Mouse (Mus musculus) CH12.LX (cell line): ENCODE results near the gene Pdcd11. TPM values are rescaled to one million over a fixed set of nuclear protein-coding genes. Genes with fewer than 3 reads are reported as not detected.
A peak's percentile ranks its signal among the peaks of the same experiment; 100 is the strongest.

ENCODE experiments used
- DNase-seq: peaks from one replicate; pipeline ENCODE4 v3.0.0-alpha.2; 2013; ENCODE audit errors: extremely low read depth
- H3K27ac ChIP-seq: 2 replicates; pipeline ENCODE4 v1.5.1; 2012; ENCODE audit warnings: low read depth, mild to moderate bottlenecking, control low read depth, moderate library complexity; ENCODE audit not compliant: insufficient read depth
- H3K27me3 ChIP-seq: replicated peaks from 2 replicates; pipeline ENCODE3; 2012; ENCODE audit warnings: inconsistent platforms
- H3K36me3 ChIP-seq, 2 experiments: replicated peaks in 1 of 2; 2 replicates each; pipeline versions ENCODE3 to v1.6.1; 2012; ENCODE audit warnings: inconsistent platforms in 1 of 2, low read length in 1 of 2, mild to moderate bottlenecking in 1 of 2, mixed read lengths in 1 of 2, moderate library complexity in 1 of 2; ENCODE audit not compliant: control insufficient read depth in 1 of 2, insufficient read depth in 1 of 2
- H3K4me1 ChIP-seq, 2 experiments: 2 replicates each; pipeline ENCODE4 v1.6.1; 2012; ENCODE audit warnings: inconsistent platforms in 1 of 2, moderate library complexity in 1 of 2; ENCODE audit not compliant: insufficient read depth in 2 of 2, control insufficient read depth in 1 of 2
- H3K4me2 ChIP-seq: 2 replicates; pipeline ENCODE4 v1.6.1; 2012; ENCODE audit warnings: low read depth, mild to moderate bottlenecking, control low read depth; ENCODE audit not compliant: poor library complexity, insufficient read depth, severe bottlenecking
- H3K4me3 ChIP-seq, 3 experiments: fragments of 150-350 bp in 1 of 3; sonication (generic) in 1 of 3; replicated peaks in 1 of 3; 2 replicates each; pipeline versions ENCODE3 to v1.5.1; 2011 to 2012; ENCODE audit warnings: low read depth in 2 of 3, low read length in 2 of 3, mild to moderate bottlenecking in 2 of 3, moderate library complexity in 2 of 3, control low read depth in 1 of 3, improper control_type of control experiment in 1 of 3, inconsistent platforms in 1 of 3, mixed read lengths in 1 of 3; ENCODE audit not compliant: poor library complexity in 1 of 3
- H3K79me2 ChIP-seq: replicated peaks from 2 replicates; pipeline ENCODE4 v1.6.1; 2012; ENCODE audit warnings: mild to moderate bottlenecking, moderate library complexity; ENCODE audit not compliant: control insufficient read depth, poor library complexity, insufficient read depth, severe bottlenecking; ENCODE audit errors: extremely low read depth
- H3K9ac ChIP-seq: 2 replicates; pipeline ENCODE4 v1.6.1; 2012; ENCODE audit warnings: low read depth, mild to moderate bottlenecking, control low read depth, moderate library complexity; ENCODE audit not compliant: insufficient read depth
- H3K9me3 ChIP-seq: replicated peaks from 2 replicates; pipeline ENCODE3; 2012; ENCODE audit warnings: low read length, inconsistent platforms, mixed read lengths
- BHLHE40 ChIP-seq: IDR thresholded peaks from 2 replicates; pipeline ENCODE4 v1.6.1; 2011; ENCODE audit warnings: mild to moderate bottlenecking, low read depth, low read length, improper control_type of control experiment
- CHD1 ChIP-seq: IDR thresholded peaks from 2 replicates; pipeline ENCODE4 v1.6.1; 2012; ENCODE audit warnings: low read depth, low read length, improper control_type of control experiment, inconsistent platforms
- CHD2 ChIP-seq: IDR thresholded peaks from 2 replicates; pipeline ENCODE4 v1.6.1; 2011; ENCODE audit warnings: low read length, improper control_type of control experiment
- CTCF ChIP-seq, 2 experiments: IDR thresholded peaks in 1 of 2; conservative IDR thresholded peaks in 1 of 2; 2 replicates each; pipeline ENCODE4 v1.5.1; 2011 to 2012; ENCODE audit warnings: low read depth in 2 of 2, low read length in 2 of 2, improper control_type of control experiment in 1 of 2, inconsistent platforms in 1 of 2, mild to moderate bottlenecking in 1 of 2, moderate library complexity in 1 of 2
- E2F4 ChIP-seq: IDR thresholded peaks from 2 replicates; pipeline ENCODE4 v1.6.1; 2011; ENCODE audit warnings: low read depth, low read length, improper control_type of control experiment; ENCODE audit not compliant: insufficient replicate concordance
- EP300 ChIP-seq: IDR thresholded peaks from 2 replicates; pipeline ENCODE4 v1.6.1; 2011; ENCODE audit warnings: low read length, improper control_type of control experiment
- ETS1 ChIP-seq: conservative IDR thresholded peaks from 2 replicates; pipeline ENCODE4 v1.6.1; 2012; ENCODE audit warnings: low read depth, mild to moderate bottlenecking, inconsistent platforms, low read length, improper control_type of control experiment, moderate library complexity
- GABPA ChIP-seq: IDR thresholded peaks from 2 replicates; pipeline ENCODE4 v1.6.1; 2012; ENCODE audit warnings: low read depth, low read length, improper control_type of control experiment, inconsistent platforms; ENCODE audit not compliant: insufficient replicate concordance
- HCFC1 ChIP-seq: IDR thresholded peaks from 2 replicates; pipeline ENCODE4 v1.6.1; 2012; ENCODE audit warnings: low read depth, mild to moderate bottlenecking, inconsistent platforms, low read length, improper control_type of control experiment
- JUN ChIP-seq: IDR thresholded peaks from 2 replicates; pipeline ENCODE4 v1.6.1; 2011; ENCODE audit warnings: low read depth, mild to moderate bottlenecking, low read length, improper control_type of control experiment, moderate library complexity; ENCODE audit not compliant: insufficient read depth
- KAT2A ChIP-seq: IDR thresholded peaks from 2 replicates; pipeline ENCODE4 v1.6.1; 2012; ENCODE audit warnings: low read length, improper control_type of control experiment, inconsistent platforms; ENCODE audit not compliant: insufficient replicate concordance
- MAFK ChIP-seq: IDR thresholded peaks from 2 replicates; pipeline ENCODE4 v1.6.1; 2011; ENCODE audit warnings: low read length, improper control_type of control experiment; ENCODE audit not compliant: insufficient replicate concordance
- MAZ ChIP-seq: IDR thresholded peaks from 2 replicates; pipeline ENCODE4 v1.6.1; 2012; ENCODE audit warnings: low read depth, mild to moderate bottlenecking, inconsistent platforms, low read length, improper control_type of control experiment, moderate library complexity
- MYC ChIP-seq: IDR thresholded peaks from 2 replicates; pipeline ENCODE4 v1.6.1; 2011; ENCODE audit warnings: low read depth, mild to moderate bottlenecking, improper control_type of control experiment, low read length
- NELFE ChIP-seq: IDR thresholded peaks from 2 replicates; pipeline ENCODE4 v1.6.1; 2011; ENCODE audit warnings: low read depth, low read length, improper control_type of control experiment
- NRF1 ChIP-seq: IDR thresholded peaks from 2 replicates; pipeline ENCODE4 v1.6.1; 2014; ENCODE audit warnings: low read depth, mild to moderate bottlenecking, inconsistent platforms, low read length, improper control_type of control experiment, moderate library complexity
- RAD21 ChIP-seq: IDR thresholded peaks from 2 replicates; pipeline ENCODE4 v1.6.1; 2011; ENCODE audit warnings: low read depth, mild to moderate bottlenecking, low read length, improper control_type of control experiment, moderate library complexity
- RCOR1 ChIP-seq: conservative IDR thresholded peaks from 2 replicates; pipeline ENCODE4 v1.6.1; 2012; ENCODE audit warnings: low read depth, mild to moderate bottlenecking, inconsistent platforms, low read length, improper control_type of control experiment
- SIN3A ChIP-seq: IDR thresholded peaks from 2 replicates; pipeline ENCODE4 v1.6.1; 2012; ENCODE audit warnings: low read length, improper control_type of control experiment, inconsistent platforms
- TBP ChIP-seq: conservative IDR thresholded peaks from 2 replicates; pipeline ENCODE4 v1.6.1; 2011; ENCODE audit warnings: low read depth, low read length, improper control_type of control experiment
- TCF12 ChIP-seq: IDR thresholded peaks from 2 replicates; pipeline ENCODE4 v1.6.1; 2014; ENCODE audit warnings: low read depth, mild to moderate bottlenecking, inconsistent platforms, low read length, improper control_type of control experiment
- UBTF ChIP-seq: IDR thresholded peaks from 2 replicates; pipeline ENCODE4 v1.6.1; 2012; ENCODE audit warnings: low read depth, mild to moderate bottlenecking, inconsistent platforms, low read length, improper control_type of control experiment, moderate library complexity
- USF2 ChIP-seq: conservative IDR thresholded peaks from 2 replicates; pipeline ENCODE4 v1.6.1; 2011; ENCODE audit warnings: low read depth, low read length, improper control_type of control experiment
- ZC3H11A ChIP-seq: IDR thresholded peaks from 2 replicates; pipeline ENCODE4 v1.6.1; 2012; ENCODE audit warnings: low read depth, mild to moderate bottlenecking, inconsistent platforms, low read length, improper control_type of control experiment
- ZMIZ1 ChIP-seq: IDR thresholded peaks from 2 replicates; pipeline ENCODE4 v1.6.1; 2012; ENCODE audit warnings: low read depth, mild to moderate bottlenecking, inconsistent platforms, low read length, improper control_type of control experiment
- ZNF384 ChIP-seq: IDR thresholded peaks from 2 replicates; pipeline ENCODE4 v1.6.1; 2012; ENCODE audit warnings: low read depth, low read length, improper control_type of control experiment, inconsistent platforms
- dilution Hi-C: fragments of 300-500 bp; cut with MboI; formaldehyde crosslinking; loops from 2 replicates; pipeline ENCODE4 v1.14.3; 2020; ENCODE audit warnings: low sequenced_read_pairs; ENCODE audit not compliant: extremely low pct_unique_long_range_greater_than_20kb, extremely low pct_ligation_motif_present
- in situ Hi-C: fragments of 300-500 bp; cut with MboI; formaldehyde crosslinking; loops from 3 replicates; pipeline ENCODE4 v1.14.3; 2019; ENCODE audit warnings: low sequenced_read_pairs, low pct_ligation_motif_present, low pct_unique_long_range_greater_than_20kb, mixed read lengths
- polyA plus RNA-seq: library from polyadenylated mRNA; unstranded; fragments of >175 nt; gene quantifications from 2 replicates; pipeline ENCODE4 v1.2.1, GENCODE M21; 2012; ENCODE audit warnings: low read depth; ENCODE audit not compliant: insufficient read length
- total RNA-seq, 2 experiments: library from RNA; depleted of rRNA; stranded (reverse); fragments of 300-350 nt in 1 of 2; fragments of >200 nt in 1 of 2; gene quantifications; 2 replicates each; pipeline ENCODE4 v1.2.3; 2012 to 2014

Gene Pdcd11
- total and polyA plus RNA-seq, 3 experiments, result 26.6 to 78.0 (median 49.7) TPM

DNA sequence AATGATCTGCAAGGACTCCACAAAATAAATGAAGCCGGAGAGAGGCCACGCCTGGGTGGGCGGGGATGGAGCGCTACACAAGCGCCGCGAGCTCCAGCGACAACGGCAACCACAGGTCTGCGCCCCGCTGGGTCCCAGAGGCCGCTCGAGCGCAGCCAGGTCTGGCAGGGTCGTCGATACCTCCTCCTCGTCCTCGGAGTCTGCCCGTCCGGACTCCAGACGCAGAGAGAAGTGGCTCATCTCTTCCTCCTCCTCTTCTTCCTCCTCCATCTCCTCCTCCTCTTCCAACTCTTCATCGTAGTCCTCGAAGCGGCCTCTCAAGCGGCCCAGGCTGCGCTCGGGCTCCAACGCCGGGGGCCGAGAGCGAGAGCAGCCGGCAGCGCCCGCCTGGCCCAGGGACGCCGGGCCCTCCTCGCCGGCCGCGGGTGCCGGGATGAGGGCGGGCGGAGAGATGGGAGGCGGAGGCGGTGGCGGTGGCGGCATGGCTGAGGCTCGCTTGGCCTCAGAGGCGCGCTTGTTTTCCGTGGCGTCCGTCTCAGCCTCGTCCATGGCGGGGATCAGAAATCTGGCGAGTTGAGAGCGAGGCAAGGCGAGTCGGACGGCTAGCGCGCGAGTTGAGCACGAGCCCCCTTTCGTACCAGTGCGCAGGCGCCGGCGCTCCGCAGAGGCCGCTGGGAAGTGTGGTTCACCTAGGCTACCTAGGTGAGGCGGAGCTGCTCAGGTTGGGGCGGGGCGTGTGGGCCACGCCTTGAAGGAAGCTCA lies 40.1 kb upstream of the Pdcd11 start, which contains the start of gene Pcgf6 (continued):
- TF ChIP-seq MAZ (no peak; the same call in 1 of the 2 replicates), KAT2A (peak; percentile 79; the same call in 1 of the 2 replicates), ZMIZ1 (peak; percentile 66; the same call in 1 of the 2 replicates), CHD2 (peak; percentile 54; the same call in 1 of the 2 replicates), ETS1 (no peak), HCFC1 (peak; percentile 92), NRF1 (peak; percentile 99), CTCF (conservative IDR thresholded peaks at IDR 0.05 in 1 of 2, IDR thresholded peaks at IDR 0.05 in 1 of 2; ENCODE audit: low read depth in 2 of 2, low read length in 2 of 2) (no peak), NELFE (peak; percentile 78)

DNA sequence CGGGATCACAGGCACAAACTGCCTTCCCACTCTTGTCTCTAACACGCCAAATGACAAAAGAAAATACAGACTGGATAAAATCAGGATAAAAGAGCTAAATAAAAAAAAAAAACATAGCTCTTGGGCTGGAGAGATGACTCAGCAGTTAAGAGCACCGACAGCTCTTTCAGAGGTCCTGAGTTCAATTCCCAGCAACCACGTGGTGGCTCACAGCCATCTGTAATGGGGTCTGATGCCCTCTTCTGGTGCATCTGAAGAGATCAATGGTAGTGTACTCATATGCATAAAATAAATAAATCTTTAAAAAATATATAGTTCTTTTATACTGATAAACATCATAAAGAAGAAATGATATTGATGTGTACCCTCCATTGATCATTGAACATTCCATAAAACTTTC lies 37.6 kb upstream of the Pdcd11 start:
- Histone ChIP-seq H3K4me1 (peaks cover 9 to 23% of the 10 kb centered on the region in 2 experiments), H3K79me2 (peaks cover 11% of the 10 kb centered on the region), H3K27ac (no peak overlapping the region), H3K36me3 (peaks cover 4 to 10% of the 10 kb centered on the region in 2 experiments), H3K4me3 (no peak overlapping the region), H3K27me3 (no peaks in the 10 kb centered on the region)
- TF ChIP-seq TCF12, result no peak
- no peak for TF ChIP-seq USF2
- no peak for TF ChIP-seq CTCF (conservative IDR thresholded peaks at IDR 0.05 in 1 of 2, IDR thresholded peaks at IDR 0.05 in 1 of 2; ENCODE audit: low read depth in 2 of 2, low read length in 2 of 2)
- TF ChIP-seq MYC, result no peak
- TF ChIP-seq E2F4, result no peak
- no peak for TF ChIP-seq CHD2
- no peak for TF ChIP-seq MAFK
- TF ChIP-seq ETS1, result no peak
- TF ChIP-seq, all 38 proteins: peak for 0
- no peak overlapping the region for H3K4me2 ChIP-seq
- dilution Hi-C loops, result no loop called here
- H3K9ac ChIP-seq, result no peak overlapping the region
- in situ Hi-C loops, result no loop called here
- H3K9me3 ChIP-seq, result no peaks in the 10 kb centered on the region
- no peak for DNase-seq

DNA sequence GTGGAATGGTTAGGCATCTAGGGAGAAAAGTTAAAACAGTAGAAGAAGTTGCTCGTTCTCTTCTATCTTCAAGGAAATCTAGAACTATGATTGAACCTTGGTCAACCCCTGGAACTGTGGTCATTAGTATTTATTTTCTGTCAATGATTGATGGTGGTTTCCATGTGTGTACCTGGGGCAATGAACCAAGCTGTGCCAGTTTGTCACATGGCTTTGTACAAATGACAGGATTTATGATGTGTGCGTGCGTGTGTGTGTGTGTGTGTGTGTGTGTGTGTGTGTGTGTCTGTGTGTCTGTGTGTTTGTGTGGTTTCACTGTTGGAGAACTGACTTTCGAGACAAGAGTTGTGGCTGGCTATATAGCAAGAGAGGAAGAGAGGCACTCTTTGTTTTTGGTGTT lies 37.1 kb upstream of the Pdcd11 start:
- H3K9ac ChIP-seq, result no peak overlapping the region
- H3K36me3 ChIP-seq, result peaks cover under 1 to 4% of the 10 kb centered on the region in 2 experiments
- H3K4me3 ChIP-seq, result no peak overlapping the region
- H3K27ac ChIP-seq, result no peak overlapping the region
- H3K79me2 ChIP-seq, result peaks cover 11% of the 10 kb centered on the region
- H3K9me3 ChIP-seq, result no peaks in the 10 kb centered on the region
- no peaks in the 10 kb centered on the region for H3K27me3 ChIP-seq
- DNase-seq, result no peak
- TF ChIP-seq ZC3H11A, result no peak
- TF ChIP-seq CHD1, result no peak
- no peak for TF ChIP-seq ZMIZ1
- no peak for TF ChIP-seq ETS1
- TF ChIP-seq E2F4, result no peak
- no peak for TF ChIP-seq RCOR1
- TF ChIP-seq JUN, result no peak
- TF ChIP-seq EP300, result no peak
- TF ChIP-seq UBTF, result no peak
- TF ChIP-seq MAFK, result no peak
- no peak for TF ChIP-seq USF2
- no peak for TF ChIP-seq RAD21
- no peak for TF ChIP-seq GABPA
- no peak for TF ChIP-seq TBP
- TF ChIP-seq BHLHE40, result no peak
- no peak for TF ChIP-seq SIN3A
- TF ChIP-seq ZNF384, result no peak
- dilution Hi-C loops (no loop called here), in situ Hi-C loops (no loop called here)
- peaks cover 9 to 18% of the 10 kb centered on the region in 2 experiments for H3K4me1 ChIP-seq
- H3K4me2 ChIP-seq, result no peak overlapping the region
